Mouse (Mus musculus): ENCODE measurements around the gene Pycr1. TPM values are rescaled to one million over a fixed set of nuclear protein-coding genes. Genes with fewer than 3 reads are reported as not detected.

The Pycr1 gene
- total RNA-seq (2012; rRNA removed): 26.2 and 75.3 TPM in 2 replicates
- 18.3 and 21.0 TPM in 2 replicates for total RNA-seq (2014; rRNA removed)
- 27.2 and 32.3 TPM in 2 replicates for polyA plus RNA-seq (2012; ENCODE audit: insufficient read length, low read depth)

GRCm38 (mm10) chr11:120643601-120643987 lies at the start of gene Pycr1:
Pycr1 (minus strand) TSS chr11:120643769.
- Histone ChIP-seq H3K36me3 (replicated peaks in 1 of 2; ENCODE audit: control insufficient read depth in 1 of 2, insufficient read depth in 1 of 2, low read length in 1 of 2) (peaks cover 15 to 33% of the 10 kb centered on the region in 2 experiments), H3K4me3 (replicated peaks in 1 of 3; ENCODE audit: low read depth in 2 of 3, low read length in 2 of 3, poor library complexity in 1 of 3) (peak within 1 kb of the TSS; percentile 57 to 70 (median 66)), H3K4me2 (ENCODE audit: insufficient read depth, low read depth, poor library complexity, severe bottlenecking) (peak within 1 kb of the TSS; percentile 75), H3K27me3 (replicated peaks) (no peaks in the 10 kb centered on the region), H3K4me1 (ENCODE audit: control insufficient read depth in 1 of 2, insufficient read depth in 2 of 2) (peaks cover 25 to 56% of the 10 kb centered on the region in 2 experiments), H3K9ac (ENCODE audit: insufficient read depth, low read depth) (peak within 1 kb of the TSS; percentile 79), H3K9me3 (replicated peaks; ENCODE audit: low read length) (no peaks in the 10 kb centered on the region), H3K27ac (ENCODE audit: insufficient read depth, low read depth) (peak within 1 kb of the TSS; percentile 35; the same call in 1 of the 2 replicates), H3K79me2 (replicated peaks; ENCODE audit: control insufficient read depth, extremely low read depth, insufficient read depth, poor library complexity, severe bottlenecking) (no peaks in the 10 kb centered on the region)
- peak; percentile 98 for DNase-seq (ENCODE audit: extremely low read depth)
- TF ChIP-seq SIN3A (IDR thresholded peaks at IDR 0.05; ENCODE audit: low read length) (peak; percentile 95), GABPA (IDR thresholded peaks at IDR 0.05; ENCODE audit: insufficient replicate concordance, low read depth, low read length) (no peak), RAD21 (IDR thresholded peaks at IDR 0.05; ENCODE audit: low read depth, low read length) (no peak), MAFK (IDR thresholded peaks at IDR 0.05; ENCODE audit: insufficient replicate concordance, low read length) (no peak), TCF12 (IDR thresholded peaks at IDR 0.05; ENCODE audit: low read depth, low read length) (peak; percentile 83), SMC3 (IDR thresholded peaks at IDR 0.05; ENCODE audit: low read depth, low read length) (no peak), USF2 (conservative IDR thresholded peaks at IDR 0.05; ENCODE audit: low read depth, low read length) (no peak), CTCF (conservative IDR thresholded peaks at IDR 0.05 in 1 of 2, IDR thresholded peaks at IDR 0.05 in 1 of 2; ENCODE audit: low read depth in 2 of 2, low read length in 2 of 2) (no peak), E2F4 (IDR thresholded peaks at IDR 0.05; ENCODE audit: insufficient replicate concordance, low read depth, low read length) (0 out of 2 replicates have a peak, but pooled peaks have one; percentile 71), MYC (IDR thresholded peaks at IDR 0.05; ENCODE audit: low read depth, low read length) (peak; percentile 98), ZKSCAN1 (IDR thresholded peaks at IDR 0.05; ENCODE audit: borderline replicate concordance, low read depth, low read length) (no peak), MAX (IDR thresholded peaks at IDR 0.05; ENCODE audit: low read length) (peak; percentile 97), MAZ (IDR thresholded peaks at IDR 0.05; ENCODE audit: low read depth, low read length) (peak; percentile 70; the same call in 1 of the 2 replicates), ZC3H11A (IDR thresholded peaks at IDR 0.05; ENCODE audit: low read depth, low read length) (no peak), KAT2A (IDR thresholded peaks at IDR 0.05; ENCODE audit: insufficient replicate concordance, low read length) (0 out of 2 replicates have a peak, but pooled peaks have one; percentile 45), TBP (conservative IDR thresholded peaks at IDR 0.05; ENCODE audit: low read depth, low read length) (peak; percentile 83), ZNF384 (IDR thresholded peaks at IDR 0.05; ENCODE audit: low read depth, low read length) (no peak), RCOR1 (conservative IDR thresholded peaks at IDR 0.05; ENCODE audit: low read depth, low read length) (no peak; the same call in 1 of the 2 replicates), MEF2A (IDR thresholded peaks at IDR 0.05; ENCODE audit: borderline replicate concordance, low read depth, low read length) (peak; percentile 24; the same call in 1 of the 2 replicates), HCFC1 (IDR thresholded peaks at IDR 0.05; ENCODE audit: low read depth, low read length) (peak; percentile 35), CHD1 (IDR thresholded peaks at IDR 0.05; ENCODE audit: low read depth, low read length) (no peak), BHLHE40 (IDR thresholded peaks at IDR 0.05; ENCODE audit: low read depth, low read length) (0 out of 2 replicates have a peak, but pooled peaks have one; percentile 19), JUN (IDR thresholded peaks at IDR 0.05; ENCODE audit: insufficient read depth, low read depth, low read length) (no peak), EP300 (IDR thresholded peaks at IDR 0.05; ENCODE audit: low read length) (no peak), MXI1 (IDR thresholded peaks at IDR 0.05; ENCODE audit: low read depth, low read length) (peak; percentile 97), PAX5 (IDR thresholded peaks at IDR 0.05; ENCODE audit: low read length) (no peak), ELF1 (IDR thresholded peaks at IDR 0.05; ENCODE audit: low read depth, low read length) (no peak), UBTF (IDR thresholded peaks at IDR 0.05; ENCODE audit: low read depth, low read length) (no peak; the same call in 1 of the 2 replicates), POLR2AphosphoS2 (IDR thresholded peaks at IDR 0.05; ENCODE audit: low read depth, low read length) (peak; percentile 94; the same call in 1 of the 2 replicates), ZMIZ1 (IDR thresholded peaks at IDR 0.05; ENCODE audit: low read depth, low read length) (peak; percentile 92), JUND (conservative IDR thresholded peaks at IDR 0.05; ENCODE audit: low read depth, low read length) (peak; percentile 64), NELFE (IDR thresholded peaks at IDR 0.05; ENCODE audit: low read depth, low read length) (peak; percentile 94), ETS1 (conservative IDR thresholded peaks at IDR 0.05; ENCODE audit: low read depth, low read length) (0 out of 2 replicates have a peak, but pooled peaks have one; percentile 12), USF1 (IDR thresholded peaks at IDR 0.05; ENCODE audit: low read depth, low read length) (peak; percentile 3; the same call in 1 of the 2 replicates), IRF4 (IDR thresholded peaks at IDR 0.05; ENCODE audit: low read depth, low read length) (peak; percentile 50), CHD2 (IDR thresholded peaks at IDR 0.05; ENCODE audit: low read length) (peak; percentile 61), POLR2A (IDR thresholded peaks at IDR 0.05; ENCODE audit: low read depth, low read length) (peak; percentile 90), NRF1 (IDR thresholded peaks at IDR 0.05; ENCODE audit: low read depth, low read length) (0 out of 2 replicates have a peak, but pooled peaks have one; percentile 33)
- dilution Hi-C loops (cut with MboI; ENCODE audit: extremely low pct_ligation_motif_present, extremely low pct_unique_long_range_greater_than_20kb, low sequenced_read_pairs): no loop called here
- in situ Hi-C loops (cut with MboI; ENCODE audit: low pct_ligation_motif_present, low pct_unique_long_range_greater_than_20kb, low sequenced_read_pairs): no loop called here
